Mouse (Mus musculus): Measurements from ENCODE around the gene C8g.

Gene C8g

GRCm38 (mm10) chr2:25500576-25501405, 728 bp downstream of the C8g start, which contains the start of gene Fbxw5:
Gene Fbxw5 (plus strand): TSS chr2:25500750.
- peak; percentile 92 to 93 for DNase-seq (ENCODE audit: low spot score in 2 of 2)

- DNase-seq (ENCODE audit: low spot score in 2 of 2): peak; percentile 28 to 44
Observed at GRCm38 (mm10) chr2:25500071-25500575, 1.4 kb downstream of the C8g start.

DNA sequence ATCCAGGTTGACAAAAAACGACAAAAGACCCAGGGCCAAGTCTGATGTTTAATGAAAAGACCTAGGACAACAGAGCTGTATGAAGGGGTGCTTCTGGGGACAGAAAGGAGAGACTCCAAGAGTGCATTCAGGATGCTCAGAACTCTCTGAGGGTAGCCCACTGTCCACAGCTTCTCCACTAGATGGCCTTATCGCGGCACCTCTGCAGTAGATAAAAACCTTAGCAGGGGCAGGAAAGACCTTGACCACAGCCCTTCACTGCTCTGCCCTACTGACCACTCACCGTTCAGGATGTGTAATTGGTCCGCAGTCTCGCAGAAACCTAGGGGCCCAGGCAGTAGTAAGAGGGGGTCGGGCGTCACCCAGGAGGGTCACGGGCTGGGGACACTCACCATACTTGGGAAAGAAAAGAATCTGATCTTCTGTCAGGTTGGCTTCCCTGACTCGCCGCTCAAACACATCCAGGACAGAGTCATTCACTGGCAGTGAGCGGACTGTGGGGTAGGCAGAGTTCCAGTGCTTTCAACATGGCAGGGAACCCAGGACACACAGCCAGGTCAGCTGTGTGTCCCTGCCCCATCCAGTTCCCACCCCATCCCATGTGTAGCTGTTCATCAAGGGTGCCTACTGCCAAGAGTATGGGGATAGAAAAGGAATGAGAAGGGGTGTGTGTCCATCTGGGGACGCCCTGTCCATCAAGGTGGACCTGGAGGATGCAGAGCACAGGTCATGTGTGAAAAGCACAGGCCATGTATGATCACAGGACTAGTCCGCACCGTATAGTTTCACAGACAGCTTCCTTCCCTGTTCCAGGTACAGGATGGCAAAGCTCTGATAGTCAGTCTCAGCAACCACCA, 2.7 kb downstream of the C8g start:
- peak in 1 of 2 experiments; percentile 33 for DNase-seq (ENCODE audit: low spot score in 2 of 2)

- no peak for DNase-seq (ENCODE audit: low spot score in 2 of 2)
Observed at GRCm38 (mm10) chr2:25497846-25498575, 3.5 kb downstream of the C8g start.

DNA sequence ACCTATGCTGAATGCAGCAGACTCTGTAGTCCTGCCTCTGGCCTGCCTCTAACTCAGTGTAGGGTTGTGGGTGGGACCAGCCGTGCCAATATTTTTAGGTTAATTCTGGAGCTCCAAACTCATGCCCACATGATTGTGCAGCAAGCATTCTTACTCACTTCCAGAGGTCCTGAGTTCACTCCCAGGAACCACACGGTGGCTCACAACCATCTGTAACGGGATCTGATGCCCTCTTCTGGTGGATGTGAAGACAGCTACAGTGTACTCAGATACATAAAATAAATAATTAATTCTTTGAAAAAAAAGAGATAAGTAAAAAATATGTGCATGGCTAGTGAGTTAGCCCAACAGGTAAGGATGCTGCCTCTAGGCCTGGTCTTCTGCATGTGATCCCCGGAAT, 5.1 kb downstream of the C8g start:
- no peak for DNase-seq (ENCODE audit: low spot score in 2 of 2)

- no peak for DNase-seq (ENCODE audit: low spot score in 2 of 2)
Observed at GRCm38 (mm10) chr2:25493476-25493961, 8.0 kb downstream of the C8g start, which contains the start of gene Lcn12. Gene Lcn12 (minus strand): TSS chr2:25493911.

- no peak for DNase-seq (ENCODE audit: low spot score in 2 of 2)
Observed at GRCm38 (mm10) chr2:25492988-25493387, 8.5 kb downstream of the C8g start.

DNA sequence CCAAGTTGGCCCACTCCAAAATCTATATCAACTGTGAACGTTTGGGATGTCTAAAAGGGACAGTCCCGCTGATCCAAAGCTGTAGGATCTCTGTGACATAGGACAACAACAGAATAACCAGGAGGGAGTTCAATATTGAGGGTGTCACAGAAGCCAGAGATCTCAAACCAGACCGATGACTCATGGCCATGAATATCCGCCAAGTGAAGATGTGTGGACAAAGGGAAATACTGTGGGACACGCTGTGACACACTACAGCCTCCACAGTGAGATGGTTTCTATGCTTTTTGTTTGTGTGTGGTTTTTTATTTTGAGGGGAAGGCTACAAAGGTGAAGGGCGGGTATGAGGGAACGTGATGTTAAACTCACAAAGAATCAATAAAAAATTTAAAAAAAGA, 12.8 kb downstream of the C8g start:
- no peak for DNase-seq (ENCODE audit: low spot score in 2 of 2)

GRCm38 (mm10) chr2:25487965-25488670, 13.4 kb downstream of the C8g start:
- DNase-seq (ENCODE audit: low spot score in 2 of 2): no peak

DNA sequence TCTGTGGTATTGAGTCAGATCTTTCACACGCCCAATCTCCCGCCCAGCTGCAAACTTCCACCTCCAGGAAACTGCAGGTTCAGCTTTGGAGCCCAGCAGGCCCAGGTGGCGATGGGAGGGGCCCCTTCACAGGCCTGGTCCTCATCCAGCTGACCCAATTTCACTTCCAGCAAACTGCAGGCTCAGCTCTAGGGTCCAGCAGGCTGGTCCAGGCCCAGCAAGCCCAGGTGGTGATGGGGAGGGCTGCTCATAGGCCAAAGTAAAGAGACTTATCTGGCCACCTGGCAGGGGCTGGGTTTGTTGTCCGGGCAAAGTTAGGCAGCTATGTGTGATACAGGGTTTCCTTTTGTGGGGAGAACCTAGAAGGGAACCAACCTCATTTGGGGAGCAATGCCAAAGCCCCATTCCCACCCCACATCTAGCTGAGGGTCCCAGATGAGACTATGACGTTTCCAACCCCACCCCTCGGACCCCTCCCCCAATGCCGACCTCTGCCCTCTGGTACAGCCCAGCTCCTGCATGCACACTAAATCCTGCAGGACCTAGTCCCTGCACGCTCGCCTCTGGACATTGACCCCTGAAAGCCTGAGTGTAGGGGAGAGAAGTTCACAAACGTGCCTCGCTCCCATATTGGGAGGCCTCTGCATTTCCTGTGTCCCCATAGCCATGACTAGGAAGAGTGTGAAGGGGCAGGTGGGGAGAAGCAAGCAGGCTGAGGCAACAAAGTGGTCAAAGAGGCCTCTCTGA, 16.4 kb downstream of the C8g start:
- DNase-seq (ENCODE audit: low spot score in 2 of 2): no peak

DNA sequence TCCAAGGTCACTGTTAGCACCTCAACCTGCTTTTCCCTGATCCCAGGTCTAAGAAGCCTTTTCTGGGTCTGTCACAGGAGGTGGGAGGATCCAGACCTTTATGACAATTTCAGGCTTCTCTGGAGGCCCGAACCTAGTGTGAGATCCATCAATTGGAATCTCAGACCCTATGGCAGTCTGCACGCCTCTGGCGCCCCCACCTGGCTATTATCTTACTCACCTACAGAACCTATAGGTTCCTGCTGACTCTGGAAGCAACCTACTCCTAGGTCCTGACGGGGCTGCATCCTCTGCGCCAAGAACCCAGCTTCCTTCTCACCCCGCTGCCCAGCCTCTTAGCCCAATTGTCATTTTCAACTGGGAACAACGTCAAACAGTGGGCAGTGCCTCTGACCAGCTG, 18.6 kb downstream of the C8g start:
- no peak for DNase-seq (ENCODE audit: low spot score in 2 of 2)

DNA sequence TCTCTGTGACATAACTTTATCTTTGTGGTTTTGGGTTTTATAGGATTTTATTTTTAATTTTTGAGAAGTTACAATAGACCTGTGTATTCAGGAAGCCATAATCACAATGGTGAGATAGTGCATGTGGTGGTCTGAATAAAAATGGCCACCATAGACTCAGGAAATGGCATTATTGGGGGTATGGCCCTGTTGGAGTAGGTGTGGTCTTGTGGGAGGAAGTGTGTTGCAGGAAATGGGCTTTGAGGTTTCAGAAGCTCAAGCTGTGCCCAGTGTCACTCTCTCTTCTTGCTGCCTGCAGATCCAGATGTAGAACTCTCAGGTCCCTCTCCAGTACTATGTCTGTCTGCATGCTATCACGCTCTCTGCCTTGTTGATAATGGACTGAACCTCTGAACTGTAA, 21.0 kb downstream of the C8g start:
- no peak for DNase-seq (ENCODE audit: low spot score in 2 of 2)

DNA sequence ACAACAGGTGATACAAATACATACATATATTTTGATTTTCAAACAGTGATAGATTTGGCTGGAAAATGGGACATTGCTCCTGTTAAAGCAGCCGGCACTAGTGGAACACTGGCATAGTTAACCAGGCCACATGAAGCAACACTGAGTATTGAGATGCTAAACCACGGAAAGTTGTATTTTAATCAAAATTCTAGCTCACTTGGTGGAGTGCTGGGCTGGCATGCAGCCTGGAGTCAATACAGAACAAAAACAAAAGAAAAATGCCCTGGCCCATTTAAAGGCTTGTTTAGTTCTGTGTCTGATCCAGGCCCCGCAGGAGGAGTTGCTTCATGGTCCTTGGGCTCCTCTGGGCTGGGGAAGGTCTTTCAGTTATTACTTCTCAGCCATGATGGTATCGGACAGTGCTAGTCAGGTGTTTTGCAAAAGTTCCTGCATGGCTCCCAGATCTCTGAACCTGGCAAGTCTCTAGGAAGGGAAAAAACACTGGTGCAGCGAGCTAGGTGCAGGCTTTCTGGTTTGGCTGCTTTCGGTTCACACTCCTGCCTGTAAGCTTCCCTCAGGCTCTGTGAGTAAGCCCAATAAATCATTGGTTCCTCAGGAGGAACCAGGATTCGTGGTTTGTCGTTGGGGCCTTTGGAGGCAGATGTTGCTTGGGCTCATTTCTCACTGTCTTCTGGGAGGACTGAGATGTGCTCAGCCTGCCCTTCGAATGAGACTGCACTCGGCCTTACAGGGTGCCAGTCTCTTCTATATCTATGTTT, 21.8 kb downstream of the C8g start:
- peak in 1 of 2 experiments; percentile 34 for DNase-seq (ENCODE audit: low spot score in 2 of 2)

GRCm38 (mm10) chr2:25477967-25478675, 23.4 kb downstream of the C8g start:
- peak; percentile 63 to 68 for DNase-seq (ENCODE audit: low spot score in 2 of 2)

DNA sequence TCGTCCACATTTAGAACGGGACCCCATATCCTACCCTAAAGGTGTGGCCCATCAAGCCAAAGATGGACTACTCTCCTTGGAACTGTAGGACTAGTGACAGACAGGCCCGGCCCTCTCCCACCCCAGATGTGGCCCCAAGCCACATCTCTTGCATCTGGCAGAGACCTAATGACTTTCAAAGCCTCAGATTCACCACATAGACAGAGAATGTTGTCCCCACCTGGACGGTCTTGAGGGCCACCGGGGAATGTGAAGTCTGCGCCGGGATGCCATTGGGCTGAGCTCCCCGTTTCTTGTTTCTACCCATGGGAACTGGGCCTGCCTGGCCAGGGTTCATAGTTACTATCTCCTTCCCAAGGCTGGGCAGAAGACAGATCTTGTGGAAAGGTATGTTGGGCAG, 24.0 kb downstream of the C8g start:
- DNase-seq (ENCODE audit: low spot score in 2 of 2): no peak

DNA sequence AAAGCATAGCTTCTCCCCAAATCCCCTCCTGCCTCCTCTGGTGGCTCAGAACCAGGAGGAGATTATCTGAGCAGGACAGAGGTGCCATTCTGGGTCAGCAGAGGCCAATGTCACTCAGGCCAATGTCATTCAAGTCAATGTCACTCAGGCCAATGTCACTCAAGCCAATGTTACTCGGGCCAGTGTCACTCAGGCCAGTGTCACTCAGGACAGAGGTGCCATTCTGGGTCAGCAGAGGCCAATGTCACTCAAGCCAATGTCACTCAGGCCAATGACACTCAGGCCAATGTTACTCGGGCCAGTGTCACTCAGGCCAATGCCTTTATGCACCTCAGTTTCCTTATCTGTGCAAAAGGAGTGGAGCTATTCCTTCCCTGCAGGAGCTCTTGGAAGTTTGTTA, 29.0 kb downstream of the C8g start:
- no peak for DNase-seq (ENCODE audit: low spot score in 2 of 2)

- DNase-seq (ENCODE audit: low spot score in 2 of 2): no peak
Observed at GRCm38 (mm10) chr2:25469969-25470368, 31.6 kb downstream of the C8g start, which contains the start of gene Ptgds. Gene Ptgds (minus strand): TSS chr2:25470046.

Measured in right cerebral cortex, postnatal 10 days (tissue).